Mouse (Mus musculus) naive thymus-derived CD4-positive, alpha-beta T cell, adult 2 months (primary cell): Measurements from ENCODE around the gene 1700034I23Rik.
A peak's percentile ranks its signal among the peaks of the same experiment; 100 is the strongest.
"Not testable (repeated sequence)": the region's sequence is repeated elsewhere in the genome, so short reads cannot be mapped to it uniquely, and the experiment has no call there.

Source experiments
- DNase-seq: peaks from one replicate; pipeline ENCODE4 v3.0.0-alpha.2; 2011; ENCODE audit warnings: low read depth

The 1700034I23Rik gene

DNA sequence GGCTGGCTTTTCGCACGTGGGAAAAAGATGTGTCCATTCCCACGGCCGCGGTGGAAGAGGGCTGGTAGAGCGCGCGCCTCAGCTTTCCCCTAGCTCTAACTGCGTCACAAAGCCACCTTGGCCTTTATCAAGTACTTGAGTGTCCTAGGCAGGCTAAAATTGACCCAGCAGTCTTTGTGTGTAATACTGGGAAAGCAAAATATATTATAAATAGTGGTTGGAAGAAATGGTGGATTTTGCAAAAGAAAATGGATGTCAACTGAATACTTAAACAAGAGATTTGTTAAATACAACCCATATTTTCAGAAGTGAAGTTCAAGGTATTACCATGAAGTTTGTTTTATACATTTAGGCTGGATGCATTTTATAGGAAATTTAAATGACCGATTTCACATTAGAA, at the start of gene 1700034I23Rik:
Gene 1700034I23Rik, minus strand, starts transcription at position 101 of the 400 bp plus-strand sequence.
- DNase-seq, result not testable (repeated sequence)

GRCm38 (mm10) chr3:40951365-40951764, 49.0 kb upstream of the 1700034I23Rik start:
- peak; percentile 64 for DNase-seq

DNA sequence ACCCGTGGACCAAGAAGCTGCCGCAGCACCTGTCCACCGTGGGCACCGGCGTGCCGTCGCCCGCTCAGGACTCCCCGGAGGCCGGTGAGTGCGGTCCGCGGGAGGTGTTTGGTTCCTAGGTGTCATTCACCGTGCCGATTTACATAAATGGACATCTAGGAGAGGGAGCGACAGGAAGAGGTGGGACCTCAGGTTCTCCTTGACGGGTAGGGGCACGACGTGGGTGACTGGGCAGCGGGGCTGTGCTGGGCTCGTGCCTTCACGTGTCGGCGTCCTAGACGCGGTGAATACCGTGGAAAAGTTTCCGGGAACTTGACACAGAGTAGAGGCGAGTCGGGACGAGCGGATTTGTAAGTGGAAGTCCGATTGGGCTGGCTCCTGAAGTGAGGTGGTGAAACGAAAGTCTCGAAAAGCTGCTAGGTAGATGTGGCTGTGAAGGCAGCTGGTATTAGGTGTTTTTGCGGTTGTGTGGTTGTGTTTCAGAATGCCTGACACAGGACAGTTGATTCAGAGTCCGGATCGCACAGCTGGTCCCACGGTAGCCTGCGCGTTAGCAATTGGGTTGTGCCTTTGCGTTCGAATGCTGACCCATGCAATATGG, 48.4 kb upstream of the 1700034I23Rik start:
- peak; percentile 74 for DNase-seq

DNA sequence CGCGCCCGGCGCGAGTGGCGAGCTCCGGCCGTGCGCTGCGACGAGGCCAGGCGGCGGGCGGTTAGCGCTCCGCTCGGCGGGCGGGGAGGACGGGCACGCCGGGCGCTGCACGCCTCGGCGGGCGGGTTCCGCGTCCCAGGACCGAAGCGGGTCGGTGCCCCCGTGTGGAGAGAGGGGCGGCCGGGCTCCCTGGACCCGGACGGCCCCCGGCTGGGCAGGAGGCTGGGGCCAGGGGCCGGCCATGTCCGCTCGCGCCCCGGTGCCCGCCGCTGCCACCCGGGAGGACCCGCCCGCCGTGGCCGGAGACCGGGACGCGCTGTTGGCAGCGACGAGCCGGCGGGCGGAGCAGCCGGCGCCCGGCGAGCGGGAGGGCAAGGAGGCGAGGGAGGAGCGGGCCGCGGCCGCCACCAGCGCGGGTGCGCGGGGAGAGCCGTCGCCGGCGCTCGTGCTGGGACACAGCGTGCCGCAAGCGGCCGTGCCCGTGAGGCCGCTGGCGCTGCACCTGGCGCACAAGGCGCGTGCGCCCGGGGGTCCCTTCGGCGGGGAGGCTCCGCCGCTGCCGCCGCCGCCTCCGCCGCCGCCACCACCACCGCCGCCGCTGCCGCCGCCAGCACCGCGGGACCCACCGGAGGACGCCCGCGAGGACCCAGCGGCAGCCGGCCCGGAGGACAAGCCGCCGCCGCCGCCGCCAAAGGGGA, 47.7 kb upstream of the 1700034I23Rik start:
- DNase-seq, result peak; percentile 62

DNA sequence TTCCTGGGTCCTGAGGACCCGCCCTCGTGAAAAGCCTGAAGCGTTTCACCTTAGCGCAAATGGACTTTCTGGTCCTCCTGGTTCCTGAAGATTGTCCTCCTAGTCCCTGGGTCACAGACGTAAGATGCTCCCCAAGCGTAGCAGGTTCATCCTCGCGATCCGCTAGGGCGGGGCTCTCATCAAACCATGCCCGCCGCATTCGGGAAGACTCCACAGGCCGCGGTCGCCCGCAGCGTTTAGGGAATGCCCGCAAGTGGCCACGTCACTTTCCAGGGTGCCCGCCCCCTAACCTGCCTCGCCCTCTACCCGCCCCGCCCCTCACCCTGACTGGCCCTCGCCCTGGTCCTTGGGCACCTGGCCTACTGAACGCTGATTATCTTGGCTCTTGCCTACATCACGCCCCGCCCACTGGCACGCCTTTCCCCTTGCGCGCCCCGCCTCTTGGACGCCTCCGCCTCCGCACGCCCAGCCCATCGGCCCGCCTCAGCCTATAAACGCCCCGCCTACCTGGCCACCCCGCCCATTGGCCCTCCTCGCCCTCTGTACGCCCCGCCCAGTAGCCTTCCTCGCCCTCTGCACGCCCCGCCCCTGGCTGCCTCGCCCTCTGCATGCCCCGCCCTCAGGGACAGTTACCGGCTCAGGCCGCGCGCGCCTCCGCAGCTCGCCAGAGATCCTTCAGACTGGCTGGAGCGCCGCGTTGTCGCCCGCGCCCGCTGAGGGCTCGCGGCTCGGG, 47.0 kb upstream of the 1700034I23Rik start, which contains the start of gene Larp1b:
Gene Larp1b, plus strand, starts transcription at position 659 of the 733 bp plus-strand sequence.
- DNase-seq, result peak; percentile 99

- no peak for DNase-seq
These were observed 36.7 kb upstream of the 1700034I23Rik start for GRCm38 (mm10) chr3:40939019-40939418.

GRCm38 (mm10) chr3:40938592-40938991, 36.2 kb upstream of the 1700034I23Rik start:
- DNase-seq, result no peak

- DNase-seq, result no peak
These were observed 35.8 kb upstream of the 1700034I23Rik start for GRCm38 (mm10) chr3:40938189-40938588.

- DNase-seq, result peak; percentile 65
These were observed 8.0 kb downstream of the 1700034I23Rik start for GRCm38 (mm10) chr3:40894336-40894735.

DNA sequence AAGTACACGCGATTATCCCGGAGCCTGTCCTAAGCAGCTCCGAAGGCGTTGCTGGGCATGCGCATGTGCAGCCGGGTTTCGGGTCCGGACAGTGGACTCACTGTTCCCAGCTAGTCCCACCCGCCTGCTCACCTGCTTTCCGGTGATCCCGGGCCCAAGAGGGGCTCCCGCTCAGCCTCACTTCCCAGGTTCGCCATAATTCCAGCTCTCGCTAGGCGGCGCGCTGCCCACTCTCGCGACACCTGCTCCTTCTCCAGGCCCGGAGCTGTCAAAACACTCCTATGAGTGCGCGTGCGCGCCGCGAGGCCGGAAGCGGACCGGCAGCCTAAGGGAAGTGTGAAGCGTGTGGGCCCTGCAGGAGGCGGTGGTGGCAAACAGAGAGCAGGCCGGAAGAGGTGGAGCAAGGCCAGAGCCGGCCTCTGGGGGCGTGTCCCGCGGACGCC, 8.5 kb downstream of the 1700034I23Rik start:
- DNase-seq, result peak; percentile 99

- peak; percentile 33 for DNase-seq
These were observed 49.1 kb downstream of the 1700034I23Rik start for GRCm38 (mm10) chr3:40853123-40853738.
